Mouse (Mus musculus) lung, adult 18-20 months (tissue): ENCODE measurements around the gene Smarcd1.

Source experiments
- DNase-seq, 2 experiments: peaks; one replicate each; pipeline ENCODE4 v3.0.0; 2022; ENCODE audit warnings: mixed read lengths in 2 of 2

Smarcd1 gene

GRCm38 (mm10) chr15:99736675-99737074 is 34.7 kb downstream of the Smarcd1 start:
- no peak for DNase-seq

- DNase-seq = no peak
These were observed 38.3 kb downstream of the Smarcd1 start for GRCm38 (mm10) chr15:99740229-99740628.

GRCm38 (mm10) chr15:99754204-99754603 is 52.3 kb downstream of the Smarcd1 start:
- DNase-seq = no peak
